In the genomic region with DNA sequence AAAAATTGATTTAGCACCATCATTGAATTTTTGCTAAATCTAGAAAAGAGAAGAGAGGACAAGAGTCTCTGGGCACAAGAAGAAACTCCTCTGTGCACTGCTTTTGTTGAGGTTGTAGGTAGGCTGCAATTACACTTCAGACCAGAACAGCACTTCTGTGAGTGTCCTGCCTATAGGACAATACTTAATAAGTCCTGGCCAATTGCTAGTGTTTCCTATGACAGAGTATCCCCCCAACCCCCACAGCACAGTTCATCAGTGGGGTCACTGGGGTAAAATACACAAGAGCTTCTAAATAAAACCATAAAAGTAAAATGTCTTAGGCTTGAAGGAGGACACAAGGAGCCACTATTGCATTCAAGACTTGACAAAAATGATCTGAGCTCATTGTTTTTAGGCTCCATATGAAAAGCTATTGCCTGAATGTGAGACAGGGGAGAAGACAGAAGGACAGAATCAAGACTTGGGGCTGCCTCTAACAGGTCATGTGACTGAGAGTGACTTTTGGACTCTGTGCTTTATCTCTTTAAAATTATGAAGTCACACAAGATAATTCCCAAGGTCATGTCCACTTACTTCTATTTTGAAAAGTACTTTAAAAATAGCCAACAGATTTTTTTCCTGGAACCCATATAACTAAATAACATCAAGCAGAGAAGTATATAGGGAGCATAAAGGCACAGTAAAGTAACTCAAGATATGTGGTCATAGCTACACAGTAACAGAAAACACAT, we compare ENCODE assay signal across 10 mouse cellular contexts. TPM values are rescaled to one million over a fixed set of nuclear protein-coding genes. Genes with fewer than 3 reads are reported as not detected.
A peak's percentile ranks its signal among the peaks of the same experiment; 100 is the strongest.
DNase-seq lines count a peak whose midpoint lies in the region; ATAC-seq lines count a peak whose summit lies in the region.
"Had no signal": no experiment of that assay in that cellular context is flagged by ENCODE, and none has a peak within 500 bp of the region (broad histone marks: within the 10 kb centered on the region; RNA-seq: fewer than 3 reads in every experiment).

No protein-coding gene starts in this region.

- peak; percentile 87 for DNase-seq in heart, adult 11 months
- no peak for DNase-seq in heart, adult 8-10 months (ENCODE audit: low spot score)
- DNase-seq in neural tube, embryonic 11.5 days (ENCODE audit: low spot score), result no peak
- DNase-seq in neural tube, embryonic 10.5 days (ENCODE audit: extremely low spot score, low spot score), result no peak
- DNase-seq in thymus, postnatal 10 days (ENCODE audit: low spot score in 2 of 2), result no peak
- no peak for DNase-seq in thymus, postnatal 36 days
- no peak for DNase-seq in adrenal gland, adult 18-20 months (ENCODE audit: low spot score in 2 of 2)
- DNase-seq: cerebellum, postnatal 25 days had no signal

- H3K4me1 ChIP-seq in neural tube, embryonic 11.5 days (ENCODE audit: control insufficient read depth, insufficient read depth, low read length), result peaks cover 28% of the 10 kb centered on the region
- H3K4me1 ChIP-seq in midbrain, embryonic 13.5 days (replicated peaks), result peaks cover 54% of the 10 kb centered on the region

- ATAC-seq in neural tube, embryonic 11.5 days (ENCODE audit: insufficient read depth, low FRiP score, low TSS enrichment), result no peak
- ATAC-seq in midbrain, embryonic 13.5 days, result no peak

- peak overlapping the region; percentile 7; the same call in 1 of the 2 replicates for H3K4me2 ChIP-seq in neural tube, embryonic 11.5 days (ENCODE audit: low read depth)
- peak overlapping the region; percentile 40 for H3K4me2 ChIP-seq in midbrain, embryonic 13.5 days (replicated peaks)

- no peak overlapping the region for H3K4me3 ChIP-seq in neural tube, embryonic 11.5 days (ENCODE audit: low read depth, low read length)
- H3K4me3 ChIP-seq in midbrain, embryonic 13.5 days (replicated peaks), result peak overlapping the region; percentile 16

- H3K9ac ChIP-seq in neural tube, embryonic 11.5 days (ENCODE audit: low read length), result no peak overlapping the region
- H3K9ac ChIP-seq in midbrain, embryonic 13.5 days (replicated peaks), result no peak overlapping the region

- no peak overlapping the region for H3K27ac ChIP-seq in neural tube, embryonic 11.5 days (ENCODE audit: low read depth, low read length)
- no peak overlapping the region for H3K27ac ChIP-seq in midbrain, embryonic 13.5 days

- no peaks in the 10 kb centered on the region; the same call in 1 of the 2 replicates for H3K36me3 ChIP-seq in neural tube, embryonic 11.5 days (ENCODE audit: control insufficient read depth, insufficient read depth, low read length)
- H3K36me3 ChIP-seq in midbrain, embryonic 13.5 days, result no peaks in the 10 kb centered on the region

- no peaks in the 10 kb centered on the region for H3K27me3 ChIP-seq in neural tube, embryonic 11.5 days (ENCODE audit: control insufficient read depth, insufficient read depth, low read length)
- H3K27me3 ChIP-seq in midbrain, embryonic 13.5 days, result peaks cover 16% of the 10 kb centered on the region

- no peaks in the 10 kb centered on the region for H3K9me3 ChIP-seq in neural tube, embryonic 11.5 days (ENCODE audit: control insufficient read depth, low read length)
- H3K9me3 ChIP-seq in midbrain, embryonic 13.5 days, result no peaks in the 10 kb centered on the region

RNA-seq across cellular contexts. Expression of a gene that starts 12.8 kb away (rescaled TPM):
- 10 to 100 TPM; 24.2 to 31.6 (median 28.8) TPM for total RNA-seq in heart, adult 8-10 months (2022)
- polyA plus RNA-seq in neural tube, embryonic 11.5 days (2014; fragmentation: Nextera tagmentation; extraction: Ambion mirVana), result 111 and 117 TPM in 2 replicates
- polyA plus RNA-seq in midbrain, embryonic 13.5 days (2015; fragmentation: Nextera tagmentation; extraction: Ambion mirVana), result 69.4 and 79.0 TPM in 2 replicates
- 100 to 1,000 TPM; 216 to 279 TPM for total RNA-seq in adrenal gland, adult 18-20 months (2021)
- total RNA-seq: megakaryocyte progenitor cell, adult 5-6 weeks had no signal

Comparison
In these comparisons a context has a peak if more than half of its experiments do, and no peak if none do; other contexts are left out.
1. RNA of a gene that starts 12.8 kb away (total RNA-seq): 216 to 279 TPM in adrenal gland, adult 18-20 months; 24.2 to 31.6 TPM in heart, adult 8-10 months; every median in the first group is over 4 times any median in the second.